Mouse (Mus musculus): Measurements from ENCODE around the gene Slc25a11. TPM values are rescaled to one million over a fixed set of nuclear protein-coding genes. Genes with fewer than 3 reads are reported as not detected.
A peak's percentile ranks its signal among the peaks of the same experiment; 100 is the strongest.

Slc25a11 gene
- polyA plus RNA-seq, 1 experiment from 2014 or later: 171 TPM

GRCm38 (mm10) chr11:70654923-70655570 lies 7.8 kb upstream of the Slc25a11 start:
- ATAC-seq (ENCODE audit: low FRiP score, low TSS enrichment): peak; percentile 45
- Histone ChIP-seq H3K4me3 (ENCODE audit: low read length) (peak overlapping the region; percentile 93), H3K9ac (ENCODE audit: low read depth, low read length) (peak overlapping the region; percentile 95), H3K9me3 (ENCODE audit: control insufficient read depth, low read length) (no peaks in the 10 kb centered on the region), H3K27ac (ENCODE audit: low read depth, low read length) (peak overlapping the region; percentile 99), H3K27me3 (ENCODE audit: control insufficient read depth, insufficient read depth, low read length) (no peaks in the 10 kb centered on the region), H3K4me2 (replicated peaks; ENCODE audit: low read depth, low read length) (peak overlapping the region; percentile 71), H3K36me3 (ENCODE audit: control insufficient read depth, insufficient read depth, low read length) (peaks cover 29% of the 10 kb centered on the region), H3K4me1 (ENCODE audit: control insufficient read depth, insufficient read depth, low read length) (peaks cover 45% of the 10 kb centered on the region)
- WGBS: under 1% methylated on average over 46 of the region's 48 CpGs

GRCm38 (mm10) chr11:70654198-70654922 lies 7.1 kb upstream of the Slc25a11 start, which contains the start of gene Pfn1:
Gene Pfn1 (minus strand): TSS chr11:70654644.
- ATAC-seq (ENCODE audit: low FRiP score, low TSS enrichment): peak; percentile 34
- H3K4me2 ChIP-seq (replicated peaks; ENCODE audit: low read depth, low read length): peak within 1 kb of the TSS; percentile 71
- H3K9ac ChIP-seq (ENCODE audit: low read depth, low read length): peak within 1 kb of the TSS; percentile 95
- peak within 1 kb of the TSS; percentile 99 for H3K27ac ChIP-seq (ENCODE audit: low read depth, low read length)
- no peaks in the 10 kb centered on the region for H3K27me3 ChIP-seq (ENCODE audit: control insufficient read depth, insufficient read depth, low read length)
- peaks cover 36% of the 10 kb centered on the region for H3K36me3 ChIP-seq (ENCODE audit: control insufficient read depth, insufficient read depth, low read length)
- peaks cover 46% of the 10 kb centered on the region for H3K4me1 ChIP-seq (ENCODE audit: control insufficient read depth, insufficient read depth, low read length)
- H3K4me3 ChIP-seq (ENCODE audit: low read length): peak within 1 kb of the TSS; percentile 93
- under 1% methylated on average over 60 of the region's 61 CpGs for WGBS
- no peaks in the 10 kb centered on the region for H3K9me3 ChIP-seq (ENCODE audit: control insufficient read depth, low read length)

GRCm38 (mm10) chr11:70653345-70654197 lies 6.3 kb upstream of the Slc25a11 start:
- H3K4me1 ChIP-seq (ENCODE audit: control insufficient read depth, insufficient read depth, low read length): peaks cover 54% of the 10 kb centered on the region
- peak; percentile 29 for ATAC-seq (ENCODE audit: low FRiP score, low TSS enrichment)

GRCm38 (mm10) chr11:70652884-70653344 lies 5.6 kb upstream of the Slc25a11 start:
- Histone ChIP-seq H3K27me3 (ENCODE audit: control insufficient read depth, insufficient read depth, low read length) (no peaks in the 10 kb centered on the region), H3K4me1 (ENCODE audit: control insufficient read depth, insufficient read depth, low read length) (peaks cover 55% of the 10 kb centered on the region), H3K27ac (ENCODE audit: low read depth, low read length) (peak overlapping the region; percentile 99), H3K4me2 (replicated peaks; ENCODE audit: low read depth, low read length) (peak overlapping the region; percentile 71), H3K9me3 (ENCODE audit: control insufficient read depth, low read length) (no peaks in the 10 kb centered on the region), H3K36me3 (ENCODE audit: control insufficient read depth, insufficient read depth, low read length) (peaks cover 48% of the 10 kb centered on the region), H3K9ac (ENCODE audit: low read depth, low read length) (peak overlapping the region; percentile 95), H3K4me3 (ENCODE audit: low read length) (peak overlapping the region; percentile 93)
- whole genome bisulfite sequencing: 48% methylated on average over 6 of the region's 6 CpGs
- no peak for ATAC-seq (ENCODE audit: low FRiP score, low TSS enrichment)

More at GRCm38 (mm10) chr11:70653345-70654197, 6.3 kb upstream of the Slc25a11 start:
- Histone ChIP-seq H3K27me3 (ENCODE audit: control insufficient read depth, insufficient read depth, low read length) (no peaks in the 10 kb centered on the region), H3K9me3 (ENCODE audit: control insufficient read depth, low read length) (no peaks in the 10 kb centered on the region), H3K27ac (ENCODE audit: low read depth, low read length) (peak overlapping the region; percentile 99), H3K9ac (ENCODE audit: low read depth, low read length) (peak overlapping the region; percentile 95), H3K36me3 (ENCODE audit: control insufficient read depth, insufficient read depth, low read length) (peaks cover 44% of the 10 kb centered on the region), H3K4me2 (replicated peaks; ENCODE audit: low read depth, low read length) (peak overlapping the region; percentile 71), H3K4me3 (ENCODE audit: low read length) (peak overlapping the region; percentile 93)
- WGBS: under 1% methylated on average over 63 of the region's 63 CpGs

GRCm38 (mm10) chr11:70652029-70652883 lies 5.0 kb upstream of the Slc25a11 start:
- Histone ChIP-seq H3K9me3 (ENCODE audit: control insufficient read depth, low read length) (no peaks in the 10 kb centered on the region), H3K36me3 (ENCODE audit: control insufficient read depth, insufficient read depth, low read length) (peaks cover 48% of the 10 kb centered on the region), H3K27ac (ENCODE audit: low read depth, low read length) (peak overlapping the region; percentile 99; the same call in 1 of the 2 replicates), H3K4me3 (ENCODE audit: low read length) (peak overlapping the region; percentile 93), H3K4me1 (ENCODE audit: control insufficient read depth, insufficient read depth, low read length) (peaks cover 49% of the 10 kb centered on the region), H3K4me2 (replicated peaks; ENCODE audit: low read depth, low read length) (peak overlapping the region; percentile 71), H3K9ac (ENCODE audit: low read depth, low read length) (peak overlapping the region; percentile 95; the same call in 1 of the 2 replicates), H3K27me3 (ENCODE audit: control insufficient read depth, insufficient read depth, low read length) (no peaks in the 10 kb centered on the region)
- no peak for ATAC-seq (ENCODE audit: low FRiP score, low TSS enrichment)
- 52% methylated on average over 12 of the region's 12 CpGs for WGBS

- no peaks in the 10 kb centered on the region for H3K27me3 ChIP-seq (ENCODE audit: control insufficient read depth, insufficient read depth, low read length)
- ATAC-seq (ENCODE audit: low FRiP score, low TSS enrichment): no peak
- peaks cover 48% of the 10 kb centered on the region for H3K36me3 ChIP-seq (ENCODE audit: control insufficient read depth, insufficient read depth, low read length)
- H3K9me3 ChIP-seq (ENCODE audit: control insufficient read depth, low read length): no peaks in the 10 kb centered on the region
- H3K9ac ChIP-seq (ENCODE audit: low read depth, low read length): peak overlapping the region; percentile 23; the same call in 1 of the 2 replicates
- peak overlapping the region; percentile 14 for H3K4me3 ChIP-seq (ENCODE audit: low read length)
- peaks cover 40% of the 10 kb centered on the region for H3K4me1 ChIP-seq (ENCODE audit: control insufficient read depth, insufficient read depth, low read length)
- 85% methylated on average over 2 of the region's 2 CpGs for WGBS
- no peak overlapping the region for H3K27ac ChIP-seq (ENCODE audit: low read depth, low read length)
- H3K4me2 ChIP-seq (replicated peaks; ENCODE audit: low read depth, low read length): no peak overlapping the region
Observed at GRCm38 (mm10) chr11:70651391-70651790, 4.1 kb upstream of the Slc25a11 start.

GRCm38 (mm10) chr11:70650322-70651175 lies 3.3 kb upstream of the Slc25a11 start:
- H3K36me3 ChIP-seq (ENCODE audit: control insufficient read depth, insufficient read depth, low read length): peaks cover 52% of the 10 kb centered on the region
- no peak overlapping the region for H3K27ac ChIP-seq (ENCODE audit: low read depth, low read length)
- whole genome bisulfite sequencing: 75% methylated on average over 12 of the region's 12 CpGs
- H3K4me3 ChIP-seq (ENCODE audit: low read length): peak overlapping the region; percentile 10; the same call in 1 of the 2 replicates
- peak overlapping the region; percentile 19 for H3K4me2 ChIP-seq (replicated peaks; ENCODE audit: low read depth, low read length)
- peaks cover 44% of the 10 kb centered on the region for H3K4me1 ChIP-seq (ENCODE audit: control insufficient read depth, insufficient read depth, low read length)
- H3K9me3 ChIP-seq (ENCODE audit: control insufficient read depth, low read length): no peaks in the 10 kb centered on the region
- no peak for ATAC-seq (ENCODE audit: low FRiP score, low TSS enrichment)
- no peaks in the 10 kb centered on the region for H3K27me3 ChIP-seq (ENCODE audit: control insufficient read depth, insufficient read depth, low read length)
- H3K9ac ChIP-seq (ENCODE audit: low read depth, low read length): peak overlapping the region; percentile 23; the same call in 1 of the 2 replicates

Measured in kidney, embryonic 14.5 days (tissue).